Mouse (Mus musculus): Measurements from ENCODE around the gene Eps8. TPM values are rescaled to one million over a fixed set of nuclear protein-coding genes. Genes with fewer than 3 reads are reported as not detected.

Gene Eps8
- polyA plus RNA-seq (2017; shearing (Covaris generic)) = 1.5 TPM

GRCm38 (mm10) chr6:137654776-137655175 is at the start of gene Eps8:
Gene Eps8 (minus strand): TSS chr6:137654876.

Other genes starting within 250 kb of the Eps8 start
- gene Strap, start 80.2 kb upstream of the Eps8 start, polyA plus RNA-seq (2017; shearing (Covaris generic)) = 112 TPM
- gene Dera, start 99.7 kb upstream of the Eps8 start, polyA plus RNA-seq (2017; shearing (Covaris generic)) = 39.1 TPM